Mouse (Mus musculus) lung, adult 2 months (tissue): ENCODE results near the gene Alx3.

ENCODE experiments used
- CTCF ChIP-seq: fragments of 200-500 bp; IDR thresholded peaks from 2 replicates; pipeline ENCODE4 v1.5.1; 2011; ENCODE audit warnings: mild to moderate bottlenecking, low read length, control low read depth; ENCODE audit not compliant: insufficient read depth
- POLR2A ChIP-seq: fragments of 200-500 bp; IDR thresholded peaks from 2 replicates; pipeline ENCODE4 v1.6.1; 2011; ENCODE audit warnings: low read depth, mild to moderate bottlenecking, control low read depth, low read length, borderline replicate concordance; ENCODE audit errors: extremely low read depth

DNA sequence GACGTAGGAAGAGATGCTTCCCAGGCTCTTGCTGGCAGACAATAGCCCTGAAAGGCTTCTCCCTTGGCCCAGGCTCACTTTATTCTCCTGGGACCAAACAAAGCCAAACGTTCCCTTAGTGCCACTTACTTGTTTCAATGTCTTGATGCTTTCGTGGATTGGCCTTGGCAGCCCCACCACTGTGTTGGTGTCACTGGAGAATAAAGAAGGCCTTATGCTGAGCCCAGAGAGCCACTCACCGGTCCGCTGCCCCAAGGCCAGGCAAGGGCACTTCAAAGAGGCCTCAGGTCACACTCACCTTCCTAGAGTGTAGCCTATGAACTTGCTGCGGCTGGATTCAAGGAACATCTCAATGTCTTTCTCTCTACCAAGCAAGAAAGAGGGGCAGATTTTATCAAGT is 25.1 kb downstream of the Alx3 start:
- TF ChIP-seq CTCF = no peak
- TF ChIP-seq POLR2A = no peak
